Mouse (Mus musculus): ENCODE results near the gene Ssu72. TPM values are rescaled to one million over a fixed set of nuclear protein-coding genes. Genes with fewer than 3 reads are reported as not detected.

Ssu72 gene
- polyA plus RNA-seq, 1 experiment from 2014 or later = 159 TPM

DNA sequence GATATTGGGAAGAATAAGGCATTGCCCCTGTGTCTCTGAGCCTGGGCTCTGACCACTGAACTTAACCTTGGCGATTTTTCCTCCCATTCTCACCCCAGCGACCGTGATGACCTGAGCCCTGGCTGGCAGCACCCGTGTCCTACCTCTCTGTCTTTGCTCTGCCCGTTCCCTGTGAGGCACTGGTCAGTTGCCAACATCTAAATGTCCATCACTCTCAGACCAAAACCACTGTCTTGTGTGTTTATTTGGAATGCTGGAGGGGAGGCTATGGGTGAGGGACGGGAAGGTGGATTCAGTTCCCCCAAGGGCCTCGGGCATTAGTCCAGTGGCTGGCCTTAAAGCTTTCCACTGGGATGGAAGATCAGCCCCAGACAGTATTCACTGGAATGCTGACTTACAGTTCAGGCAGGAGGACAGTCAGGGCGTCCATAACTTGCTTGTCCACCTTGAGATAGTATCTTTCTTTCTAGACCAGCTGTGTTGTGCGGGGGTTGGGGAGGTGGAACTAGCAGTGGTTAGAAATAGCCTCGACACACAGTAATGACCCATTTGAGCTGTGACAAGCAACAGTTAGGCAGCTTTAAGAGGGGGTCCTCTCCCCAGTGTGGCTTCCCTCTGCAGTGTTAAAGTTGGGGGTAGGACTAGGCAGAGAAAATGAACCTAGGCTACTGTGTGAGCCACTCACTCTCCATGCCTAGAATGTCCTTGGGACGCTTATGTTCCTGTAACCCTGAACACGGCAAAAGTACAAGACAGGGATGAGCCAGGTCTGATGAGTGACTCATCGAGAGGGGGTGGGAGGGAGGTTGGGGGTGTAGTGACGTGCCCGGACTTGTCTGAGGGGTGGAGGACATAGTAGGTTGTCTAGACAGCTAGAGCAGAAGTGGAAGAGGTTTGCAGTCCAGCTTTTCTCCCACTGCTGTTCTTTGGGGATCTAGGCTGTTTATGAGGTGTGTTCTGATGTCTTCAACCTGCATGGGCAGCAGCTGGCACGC, 8.0 kb upstream of the Ssu72 start:
- Histone ChIP-seq H3K4me3 (ENCODE audit: low read length) (no peak overlapping the region), H3K27me3 (ENCODE audit: insufficient read depth, low read length) (0 out of 2 replicates have a peak, but pooled peaks cover 2% of the 10 kb centered on the region)
- no peak for ATAC-seq (ENCODE audit: low FRiP score, low TSS enrichment)

DNA sequence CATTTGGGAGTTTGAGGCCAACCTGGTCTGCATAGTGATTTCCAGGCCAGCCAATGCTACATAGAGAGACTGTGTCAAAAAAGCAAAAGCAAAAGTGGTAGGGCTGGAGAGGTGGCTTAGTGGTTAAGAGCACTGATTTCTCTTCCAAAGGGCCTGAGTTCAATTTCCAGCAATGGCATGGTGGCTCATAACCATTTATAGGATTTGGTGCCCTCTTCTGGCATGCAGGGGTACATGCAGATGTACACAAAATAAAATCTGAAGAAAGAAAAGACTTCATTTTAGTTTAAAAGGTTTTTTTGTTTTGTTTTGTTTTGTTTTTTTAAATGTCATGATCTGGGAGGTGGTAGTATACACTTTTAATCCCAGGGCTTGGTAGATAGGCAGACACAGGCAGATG, 4.2 kb upstream of the Ssu72 start:
- peaks cover 10% of the 10 kb centered on the region; the same call in 1 of the 2 replicates for H3K4me1 ChIP-seq (ENCODE audit: insufficient read depth, low read length)
- H3K4me3 ChIP-seq (ENCODE audit: low read length) = no peak overlapping the region
- H3K4me2 ChIP-seq (replicated peaks; ENCODE audit: low read depth, low read length) = no peak overlapping the region
- H3K9me3 ChIP-seq (ENCODE audit: low read length) = no peaks in the 10 kb centered on the region
- H3K9ac ChIP-seq (replicated peaks; ENCODE audit: low read length) = no peak overlapping the region
- H3K36me3 ChIP-seq (ENCODE audit: insufficient read depth, low read length) = no peaks in the 10 kb centered on the region
- H3K27ac ChIP-seq (ENCODE audit: low read length) = no peak overlapping the region
- no peaks in the 10 kb centered on the region for H3K27me3 ChIP-seq (ENCODE audit: insufficient read depth, low read length)
- no peak for ATAC-seq (ENCODE audit: low FRiP score, low TSS enrichment)

More for the DNA sequence above, 8.0 kb upstream of the Ssu72 start:
- WGBS = 73% methylated on average over 16 of the region's 16 CpGs
- Histone ChIP-seq H3K36me3 (ENCODE audit: insufficient read depth, low read length) (no peaks in the 10 kb centered on the region), H3K9me3 (ENCODE audit: low read length) (no peaks in the 10 kb centered on the region), H3K4me1 (ENCODE audit: insufficient read depth, low read length) (peaks cover 11% of the 10 kb centered on the region), H3K27ac (ENCODE audit: low read length) (no peak overlapping the region), H3K9ac (replicated peaks; ENCODE audit: low read length) (no peak overlapping the region), H3K4me2 (replicated peaks; ENCODE audit: low read depth, low read length) (no peak overlapping the region)

DNA sequence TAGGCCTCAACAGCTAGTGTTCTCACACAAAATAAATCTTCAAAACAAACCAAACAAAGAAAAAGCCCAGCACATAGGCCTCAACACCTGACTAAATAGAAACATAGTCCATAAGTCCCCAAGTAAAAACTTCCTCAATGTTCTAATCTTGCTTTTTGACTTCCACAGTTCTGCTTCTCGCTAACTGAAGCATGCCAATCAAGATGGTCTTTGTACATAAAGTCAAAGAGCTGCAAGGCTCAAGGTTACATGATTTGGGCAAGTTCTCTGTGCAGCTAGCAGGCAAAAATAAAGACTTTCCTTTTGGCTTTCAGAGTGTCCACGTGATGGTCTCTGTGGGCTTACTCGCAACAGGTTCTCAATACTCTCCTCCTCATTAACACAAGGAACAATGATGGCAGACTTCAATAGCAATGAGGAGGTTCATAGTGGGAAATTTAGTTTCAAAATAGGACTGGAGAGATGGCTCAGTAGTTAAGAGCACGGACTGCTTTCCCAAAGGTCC, 1.1 kb upstream of the Ssu72 start:
- no peak overlapping the region for H3K4me2 ChIP-seq (replicated peaks; ENCODE audit: low read depth, low read length)
- no peak overlapping the region for H3K27ac ChIP-seq (ENCODE audit: low read length)
- no peak for ATAC-seq (ENCODE audit: low FRiP score, low TSS enrichment)
- H3K9me3 ChIP-seq (ENCODE audit: low read length) = no peaks in the 10 kb centered on the region
- H3K4me1 ChIP-seq (ENCODE audit: insufficient read depth, low read length) = peaks cover 11% of the 10 kb centered on the region
- WGBS = 98% methylated on average over 4 of the region's 4 CpGs
- H3K36me3 ChIP-seq (ENCODE audit: insufficient read depth, low read length) = no peaks in the 10 kb centered on the region
- no peak overlapping the region for H3K9ac ChIP-seq (replicated peaks; ENCODE audit: low read length)
- no peaks in the 10 kb centered on the region for H3K27me3 ChIP-seq (ENCODE audit: insufficient read depth, low read length)
- no peak overlapping the region for H3K4me3 ChIP-seq (ENCODE audit: low read length)

DNA sequence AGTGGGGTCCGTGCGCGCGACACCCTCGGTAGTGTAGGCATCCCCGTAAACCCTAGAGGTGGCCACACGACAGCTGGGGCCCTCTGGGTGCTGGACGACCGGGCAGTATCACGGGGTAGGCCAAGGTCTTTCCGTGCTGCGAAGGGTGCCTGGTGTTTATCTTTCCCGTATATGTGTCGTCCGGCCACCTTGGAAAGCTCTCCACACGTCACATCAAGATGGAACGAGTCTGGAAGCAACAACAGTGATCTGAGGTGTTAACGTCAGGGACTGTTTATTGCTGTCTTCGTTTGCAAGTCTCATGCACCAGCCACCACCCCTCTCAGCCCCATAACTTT, 961 bp downstream of the Ssu72 start:
- H3K4me3 ChIP-seq (ENCODE audit: low read length) = peak overlapping the region; percentile 79
- ATAC-seq (ENCODE audit: low FRiP score, low TSS enrichment) = no peak; the same call in 1 of the 2 replicates
- H3K9me3 ChIP-seq (ENCODE audit: low read length) = no peaks in the 10 kb centered on the region
- no peaks in the 10 kb centered on the region for H3K36me3 ChIP-seq (ENCODE audit: insufficient read depth, low read length)
- WGBS = under 1% methylated on average over 19 of the region's 19 CpGs
- H3K4me1 ChIP-seq (ENCODE audit: insufficient read depth, low read length) = peaks cover 18% of the 10 kb centered on the region
- H3K4me2 ChIP-seq (replicated peaks; ENCODE audit: low read depth, low read length) = peak overlapping the region; percentile 92
- peak overlapping the region; percentile 84 for H3K9ac ChIP-seq (replicated peaks; ENCODE audit: low read length)
- H3K27me3 ChIP-seq (ENCODE audit: insufficient read depth, low read length) = no peaks in the 10 kb centered on the region
- H3K27ac ChIP-seq (ENCODE audit: low read length) = peak overlapping the region; percentile 92

DNA sequence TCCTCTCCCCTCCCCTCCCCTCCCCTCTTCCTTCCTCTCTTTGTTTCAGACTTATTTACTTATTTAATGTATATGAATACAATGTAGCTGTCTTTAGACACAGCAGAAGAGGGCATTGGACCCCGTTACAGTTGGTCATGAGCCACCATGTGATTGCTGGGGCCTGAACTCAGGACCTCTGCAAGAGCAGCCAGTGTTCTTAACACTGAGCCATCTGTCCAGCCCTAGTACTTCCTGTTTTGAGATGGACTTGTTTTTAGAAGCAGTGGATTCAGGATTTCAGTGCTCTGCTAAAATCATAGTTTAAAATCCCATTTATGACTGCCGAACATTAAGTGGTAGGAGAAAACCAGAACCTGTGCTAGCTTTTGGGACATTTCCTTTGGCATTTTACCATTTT, 4.0 kb downstream of the Ssu72 start:
- no peaks in the 10 kb centered on the region for H3K9me3 ChIP-seq (ENCODE audit: low read length)
- no peak overlapping the region for H3K4me3 ChIP-seq (ENCODE audit: low read length)
- peaks cover 18% of the 10 kb centered on the region for H3K4me1 ChIP-seq (ENCODE audit: insufficient read depth, low read length)
- H3K27ac ChIP-seq (ENCODE audit: low read length) = no peak overlapping the region
- no peak overlapping the region for H3K9ac ChIP-seq (replicated peaks; ENCODE audit: low read length)
- H3K4me2 ChIP-seq (replicated peaks; ENCODE audit: low read depth, low read length) = no peak overlapping the region
- H3K27me3 ChIP-seq (ENCODE audit: insufficient read depth, low read length) = no peaks in the 10 kb centered on the region
- no peaks in the 10 kb centered on the region for H3K36me3 ChIP-seq (ENCODE audit: insufficient read depth, low read length)
- ATAC-seq (ENCODE audit: low FRiP score, low TSS enrichment) = no peak
- 82% methylated on average over 2 of the region's 2 CpGs for WGBS

DNA sequence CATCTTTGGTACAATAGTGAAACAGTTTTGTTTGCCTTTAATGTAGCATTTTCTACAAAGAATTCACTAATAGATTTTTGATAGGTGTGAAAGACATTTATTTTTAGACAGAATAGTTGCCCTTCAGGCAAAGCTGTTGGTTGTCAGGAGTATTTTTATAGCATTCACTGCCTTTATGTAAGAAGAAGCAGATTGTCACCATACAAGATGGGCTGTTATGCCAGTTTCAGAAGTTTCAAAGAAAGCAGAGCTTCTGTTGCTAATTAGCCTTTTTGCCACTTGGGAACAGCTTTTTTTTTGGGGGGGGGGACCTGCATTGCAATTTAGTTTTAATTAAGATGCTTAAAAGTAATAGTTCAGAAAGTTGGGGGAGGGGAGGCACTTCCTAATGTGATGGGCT, 4.4 kb downstream of the Ssu72 start:
- Histone ChIP-seq H3K27me3 (ENCODE audit: insufficient read depth, low read length) (no peaks in the 10 kb centered on the region), H3K4me1 (ENCODE audit: insufficient read depth, low read length) (peaks cover 18% of the 10 kb centered on the region), H3K27ac (ENCODE audit: low read length) (no peak overlapping the region), H3K9ac (replicated peaks; ENCODE audit: low read length) (no peak overlapping the region), H3K36me3 (ENCODE audit: insufficient read depth, low read length) (no peaks in the 10 kb centered on the region), H3K4me3 (ENCODE audit: low read length) (no peak overlapping the region), H3K4me2 (replicated peaks; ENCODE audit: low read depth, low read length) (no peak overlapping the region), H3K9me3 (ENCODE audit: low read length) (no peaks in the 10 kb centered on the region)
- ATAC-seq (ENCODE audit: low FRiP score, low TSS enrichment) = no peak

DNA sequence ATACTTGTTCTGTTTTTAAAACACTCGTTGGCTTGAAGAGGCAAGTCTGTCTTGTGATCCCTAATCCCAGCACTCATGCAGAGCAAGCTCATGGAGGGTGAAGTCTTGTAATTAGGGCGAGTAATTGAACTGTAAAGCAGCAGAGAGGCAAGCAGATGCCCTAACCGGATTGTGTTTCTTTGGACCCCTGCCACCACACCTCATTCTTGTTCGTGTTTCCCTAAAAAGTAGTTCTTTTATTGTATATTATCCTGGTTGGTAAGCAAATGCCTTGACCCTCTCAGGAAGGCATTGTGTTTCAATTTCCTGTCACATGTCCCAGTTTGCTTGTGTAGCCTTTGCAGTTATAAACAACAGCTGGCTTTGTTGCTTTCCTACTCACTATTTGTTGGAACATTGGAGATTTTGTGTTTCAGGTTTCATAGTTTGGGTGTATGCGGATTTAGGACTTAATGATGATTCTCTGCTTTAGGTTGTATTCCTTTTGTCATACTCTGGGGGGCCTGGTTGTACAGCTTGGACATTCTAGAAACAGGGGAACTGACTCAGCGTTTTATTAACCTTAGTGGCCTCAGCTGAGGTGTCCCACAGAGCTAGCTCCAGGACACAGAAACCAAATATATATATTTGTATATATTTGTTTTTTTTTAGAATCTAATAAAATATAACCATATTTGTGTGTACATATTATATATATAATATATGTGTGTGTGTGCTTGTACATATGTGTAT, 6.1 kb downstream of the Ssu72 start:
- Histone ChIP-seq H3K9ac (replicated peaks; ENCODE audit: low read length) (no peak overlapping the region), H3K27ac (ENCODE audit: low read length) (peak overlapping the region; percentile 74), H3K36me3 (ENCODE audit: insufficient read depth, low read length) (peaks cover 5% of the 10 kb centered on the region), H3K27me3 (ENCODE audit: insufficient read depth, low read length) (no peaks in the 10 kb centered on the region), H3K9me3 (ENCODE audit: low read length) (no peaks in the 10 kb centered on the region), H3K4me1 (ENCODE audit: insufficient read depth, low read length) (peaks cover 14% of the 10 kb centered on the region), H3K4me2 (replicated peaks; ENCODE audit: low read depth, low read length) (no peak overlapping the region), H3K4me3 (ENCODE audit: low read length) (no peak overlapping the region)
- 46% methylated on average over 6 of the region's 6 CpGs for WGBS
- ATAC-seq (ENCODE audit: low FRiP score, low TSS enrichment) = no peak

DNA sequence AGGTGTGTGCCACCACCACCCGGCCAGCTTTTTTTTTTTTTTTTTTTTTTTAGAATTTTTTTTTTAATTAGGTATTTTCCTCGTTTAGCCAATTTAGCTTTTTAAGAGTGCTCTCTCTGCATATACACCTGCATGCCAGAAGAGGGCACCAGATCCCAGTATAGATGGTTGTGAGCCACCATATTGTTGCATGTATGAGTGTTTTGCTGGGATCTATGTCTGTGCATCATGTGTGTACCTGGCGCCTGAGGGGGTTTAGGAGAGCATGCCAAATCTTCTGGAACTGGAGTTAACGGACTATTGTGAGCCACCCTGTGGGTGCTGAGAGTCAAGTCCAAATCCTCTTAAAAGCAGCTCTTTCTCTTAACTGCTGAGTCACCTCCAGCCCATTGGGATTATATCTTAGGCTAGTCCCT, 17.1 kb downstream of the Ssu72 start:
- Histone ChIP-seq H3K27me3 (ENCODE audit: insufficient read depth, low read length) (no peaks in the 10 kb centered on the region), H3K4me2 (replicated peaks; ENCODE audit: low read depth, low read length) (no peak overlapping the region), H3K36me3 (ENCODE audit: insufficient read depth, low read length) (peaks cover 15% of the 10 kb centered on the region), H3K9me3 (ENCODE audit: low read length) (no peaks in the 10 kb centered on the region), H3K9ac (replicated peaks; ENCODE audit: low read length) (no peak overlapping the region), H3K27ac (ENCODE audit: low read length) (no peak overlapping the region), H3K4me3 (ENCODE audit: low read length) (no peak overlapping the region), H3K4me1 (ENCODE audit: insufficient read depth, low read length) (no peaks in the 10 kb centered on the region)
- ATAC-seq (ENCODE audit: low FRiP score, low TSS enrichment) = peak; percentile 51; the same call in 1 of the 2 replicates
- WGBS = 63% methylated on average over 4 of the region's 4 CpGs

DNA sequence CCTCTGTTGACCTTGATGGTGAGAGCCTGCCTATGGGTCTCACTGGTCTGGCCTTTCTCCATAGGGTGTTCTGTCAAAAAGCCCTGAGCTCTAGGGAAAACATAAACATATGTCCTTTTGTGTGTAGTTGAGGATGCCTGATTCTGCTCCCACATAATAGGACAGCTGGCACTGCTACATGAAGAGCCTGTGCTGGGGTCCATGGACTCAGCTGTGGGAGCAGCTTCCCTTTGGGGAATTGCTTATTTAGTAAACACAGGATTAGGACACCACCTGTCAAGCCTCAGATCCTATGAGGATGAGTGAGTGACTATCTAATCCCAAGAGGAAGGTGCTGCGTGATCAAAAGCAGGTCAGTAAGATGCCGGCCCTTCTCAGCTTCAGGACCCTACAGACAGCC, 23.4 kb downstream of the Ssu72 start:
- Histone ChIP-seq H3K4me3 (ENCODE audit: low read length) (no peak overlapping the region), H3K4me2 (replicated peaks; ENCODE audit: low read depth, low read length) (no peak overlapping the region), H3K27me3 (ENCODE audit: insufficient read depth, low read length) (no peaks in the 10 kb centered on the region), H3K36me3 (ENCODE audit: insufficient read depth, low read length) (peaks cover 13% of the 10 kb centered on the region; the same call in 1 of the 2 replicates), H3K9me3 (ENCODE audit: low read length) (no peaks in the 10 kb centered on the region), H3K4me1 (ENCODE audit: insufficient read depth, low read length) (no peaks in the 10 kb centered on the region), H3K27ac (ENCODE audit: low read length) (no peak overlapping the region), H3K9ac (replicated peaks; ENCODE audit: low read length) (no peak overlapping the region)
- no peak for ATAC-seq (ENCODE audit: low FRiP score, low TSS enrichment)
- WGBS = 81% methylated on average over 2 of the region's 2 CpGs
